Mouse (Mus musculus) forebrain, embryonic 14.5 days (tissue): ENCODE measurements around the gene Gm44965. TPM values are rescaled to one million over a fixed set of nuclear protein-coding genes. Genes with fewer than 3 reads are reported as not detected.

Source experiments
- ATAC-seq: fragments of 200-750 bp; cut with Nextera tagmentation; 2 replicates; pipeline ENCODE4 v1.8.0; 2017; ENCODE audit warnings: mild to moderate bottlenecking, moderate library complexity
- DNase-seq: peaks from one replicate; pipeline ENCODE4 v3.0.0-alpha.2; 2015; ENCODE audit warnings: low spot score
- H3K27ac ChIP-seq: fragments of 300-500 bp; sonication (generic); 2 replicates; pipeline ENCODE4 v1.5.1; 2014; ENCODE audit warnings: low read depth, mild to moderate bottlenecking, control low read depth, low read length, moderate library complexity
- H3K27me3 ChIP-seq: fragments of 300-500 bp; sonication (generic); replicated peaks from 2 replicates; pipeline ENCODE4 v1.6.1; 2014; ENCODE audit warnings: low read length, control low read depth, mixed read lengths; ENCODE audit not compliant: control insufficient read depth, insufficient read depth
- H3K36me3 ChIP-seq: fragments of 300-500 bp; sonication (generic); 2 replicates; pipeline ENCODE4 v1.6.1; 2014; ENCODE audit warnings: low read length, control low read depth; ENCODE audit not compliant: control insufficient read depth, insufficient read depth
- H3K4me1 ChIP-seq: fragments of 300-500 bp; sonication (generic); 2 replicates; pipeline ENCODE4 v1.6.1; 2014; ENCODE audit warnings: antibody characterized with exemption, low read length, control low read depth; ENCODE audit not compliant: control insufficient read depth, insufficient read depth
- H3K4me2 ChIP-seq: fragments of 300-500 bp; sonication (generic); 2 replicates; pipeline ENCODE4 v1.6.1; 2014; ENCODE audit warnings: mild to moderate bottlenecking, control low read depth, low read length
- H3K4me3 ChIP-seq: fragments of 300-500 bp; sonication (generic); 2 replicates; pipeline ENCODE4 v1.5.1; 2014; ENCODE audit warnings: low read depth, low read length, control low read depth
- H3K9ac ChIP-seq: fragments of 300-500 bp; sonication (generic); 2 replicates; pipeline ENCODE4 v1.6.1; 2014; ENCODE audit warnings: mild to moderate bottlenecking, low read length, control low read depth, moderate library complexity
- H3K9me3 ChIP-seq: fragments of 300-500 bp; sonication (generic); replicated peaks from 2 replicates; pipeline ENCODE4 v1.6.1; 2016; ENCODE audit warnings: low read length, control low read depth, mixed read lengths; ENCODE audit not compliant: control insufficient read depth
- WGBS: fragments of 180-500 bp; shearing (Covaris S2); extraction: QIAGEN DNeasy Blood & Tissue Kit; methylation state at CpG from one replicate; pipeline ENCODE4 v1.1.7; 2014; 5-methylcytosine and 5-hydroxymethylcytosine counted together
- polyA plus RNA-seq: library from polyadenylated mRNA; unstranded; fragments of >200 nt; fragmentation: Nextera tagmentation; extraction: Ambion mirVana; gene quantifications from 2 replicates; pipeline ENCODE4 v1.2.1, GENCODE M21; 2014

Gm44965 gene
- polyA plus RNA-seq, 1 experiment from 2014 or later, result not detected

DNA sequence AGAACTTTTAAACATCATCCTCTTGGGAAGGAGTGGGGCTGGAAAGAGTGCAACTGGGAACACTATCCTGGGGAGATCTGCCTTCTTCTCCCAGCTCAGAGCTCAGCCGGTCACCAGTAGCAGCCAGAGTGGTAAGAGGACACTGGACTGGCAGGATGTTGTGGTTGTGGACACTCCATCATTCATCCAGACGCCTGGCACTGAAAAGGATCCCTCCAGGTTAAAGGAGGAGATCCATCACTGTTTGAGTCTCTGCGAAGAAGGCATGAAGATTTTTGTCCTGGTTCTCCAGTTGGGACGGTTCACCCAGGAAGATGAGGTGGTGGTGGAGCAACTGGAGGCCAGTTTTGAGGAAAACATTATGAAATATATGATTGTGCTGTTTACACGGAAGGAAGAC, 65.0 kb downstream of the Gm44965 start:
- no peaks in the 10 kb centered on the region for H3K4me1 ChIP-seq
- ATAC-seq (no peak), DNase-seq (no peak)
- H3K27ac ChIP-seq, result no peak overlapping the region
- WGBS, result 83% methylated on average over 5 of the region's 5 CpGs
- H3K4me2 ChIP-seq, result no peak overlapping the region
- H3K9ac ChIP-seq, result no peak overlapping the region
- H3K4me3 ChIP-seq, result no peak overlapping the region
- H3K27me3 ChIP-seq, result no peaks in the 10 kb centered on the region
- H3K9me3 ChIP-seq, result no peaks in the 10 kb centered on the region
- H3K36me3 ChIP-seq, result no peaks in the 10 kb centered on the region

DNA sequence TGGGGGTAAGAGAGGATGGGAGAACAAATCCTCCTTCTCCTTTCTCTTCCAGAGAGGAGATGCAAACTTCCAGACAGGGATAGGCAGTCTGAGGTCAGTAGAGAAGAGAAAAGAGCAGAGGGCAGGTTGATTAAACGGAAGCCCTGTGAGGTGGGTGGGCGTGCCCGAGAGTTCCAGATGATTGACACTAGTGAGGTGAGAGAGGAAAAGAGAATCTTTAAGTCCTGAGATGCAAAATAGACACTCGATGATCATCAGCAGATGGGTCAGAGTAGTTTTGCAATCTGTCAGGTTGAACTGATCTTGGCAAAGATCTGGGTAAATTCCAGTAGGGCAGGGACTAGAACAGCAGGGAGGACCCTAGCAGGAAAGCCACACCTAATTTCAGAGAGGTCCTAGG, 71.0 kb downstream of the Gm44965 start:
- no peak overlapping the region for H3K27ac ChIP-seq
- no peaks in the 10 kb centered on the region for H3K36me3 ChIP-seq
- H3K4me3 ChIP-seq, result no peak overlapping the region
- no peaks in the 10 kb centered on the region for H3K9me3 ChIP-seq
- no peaks in the 10 kb centered on the region for H3K27me3 ChIP-seq
- no peaks in the 10 kb centered on the region for H3K4me1 ChIP-seq
- ATAC-seq (no peak), DNase-seq (no peak)
- H3K9ac ChIP-seq, result no peak overlapping the region
- WGBS, result 81% methylated on average over 4 of the region's 4 CpGs
- H3K4me2 ChIP-seq, result no peak overlapping the region

DNA sequence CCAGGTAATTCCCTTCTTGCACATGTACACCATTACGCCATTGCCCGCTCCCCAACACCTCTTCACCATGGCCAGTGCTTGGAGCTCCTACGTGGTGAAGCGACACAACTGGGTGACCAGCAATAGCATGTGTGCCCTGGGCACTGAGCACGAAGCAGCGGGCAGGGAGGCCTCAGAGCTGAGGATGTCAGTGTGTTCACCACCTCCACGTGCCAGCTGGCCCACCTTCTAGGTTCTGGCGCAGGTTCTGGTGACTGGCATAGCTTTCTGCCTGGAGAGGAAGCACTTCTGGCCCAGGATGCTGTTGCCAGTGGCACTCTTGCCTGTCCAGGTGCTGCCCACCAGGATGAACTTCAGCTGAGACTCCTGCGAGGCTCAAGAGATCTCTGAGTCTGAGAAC, 71.7 kb downstream of the Gm44965 start:
- Histone ChIP-seq H3K4me1 (no peaks in the 10 kb centered on the region), H3K27ac (no peak overlapping the region), H3K4me2 (no peak overlapping the region), H3K9ac (no peak overlapping the region), H3K9me3 (no peaks in the 10 kb centered on the region), H3K36me3 (no peaks in the 10 kb centered on the region), H3K27me3 (no peaks in the 10 kb centered on the region), H3K4me3 (no peak overlapping the region)
- WGBS, result 92% methylated on average over 9 of the region's 9 CpGs
- no peak for DNase-seq
- ATAC-seq, result no peak

GRCm38 (mm10) chr6:48666159-48666586, 72.4 kb downstream of the Gm44965 start:
- 74% methylated on average over 7 of the region's 7 CpGs for WGBS
- no peaks in the 10 kb centered on the region for H3K27me3 ChIP-seq
- no peak overlapping the region for H3K4me2 ChIP-seq
- H3K27ac ChIP-seq, result no peak overlapping the region
- H3K9ac ChIP-seq, result no peak overlapping the region
- no peak for ATAC-seq
- no peak for DNase-seq
- H3K36me3 ChIP-seq, result no peaks in the 10 kb centered on the region
- no peak overlapping the region for H3K4me3 ChIP-seq
- H3K9me3 ChIP-seq, result no peaks in the 10 kb centered on the region
- no peaks in the 10 kb centered on the region for H3K4me1 ChIP-seq

DNA sequence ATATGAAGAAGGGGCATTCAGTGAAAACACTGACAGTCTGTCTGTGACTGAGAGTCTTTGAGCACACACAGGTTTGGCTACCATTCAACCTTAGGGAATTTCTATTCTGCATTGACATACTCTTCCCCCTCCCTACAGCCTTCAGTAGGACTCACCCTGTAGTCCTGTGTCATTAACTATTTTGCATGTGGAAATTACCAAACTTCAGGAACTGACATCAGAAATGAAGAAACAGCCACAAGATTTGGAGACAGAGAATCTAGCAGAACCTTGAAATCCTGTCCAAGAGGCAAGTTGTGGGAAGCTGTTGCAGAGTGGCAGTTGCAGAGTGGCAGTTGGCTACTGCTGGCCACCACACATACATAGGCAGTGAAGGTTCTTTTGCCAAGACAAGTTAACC, 74.3 kb downstream of the Gm44965 start:
- no peak for DNase-seq
- Histone ChIP-seq H3K9me3 (no peaks in the 10 kb centered on the region), H3K4me3 (no peak overlapping the region), H3K36me3 (no peaks in the 10 kb centered on the region), H3K9ac (no peak overlapping the region), H3K27ac (no peak overlapping the region), H3K27me3 (no peaks in the 10 kb centered on the region), H3K4me2 (no peak overlapping the region), H3K4me1 (no peaks in the 10 kb centered on the region)
- no peak for ATAC-seq

Other genes starting within 250 kb of the Gm44965 start
- gene Krba1, start 198.4 kb upstream of the Gm44965 start, polyA plus RNA-seq, result 17.1 and 25.0 TPM in 2 replicates
- gene Zfp467, start 148.1 kb upstream of the Gm44965 start, polyA plus RNA-seq, result 27.1 and 29.9 TPM in 2 replicates
- 0.06 and 0.48 TPM in 2 replicates for gene Sspo, start 145.7 kb upstream of the Gm44965 start, polyA plus RNA-seq
- 152 and 161 TPM in 2 replicates for gene Atp6v0e2, start 56.3 kb upstream of the Gm44965 start, polyA plus RNA-seq
- 10.7 and 10.9 TPM in 2 replicates for gene Lrrc61, start 39.1 kb upstream of the Gm44965 start, polyA plus RNA-seq
- 4.0 and 5.3 TPM in 2 replicates for gene Rarres2, start 21.2 kb upstream of the Gm44965 start, polyA plus RNA-seq
- not detected in 2 replicates for gene Gm45021, start 4.3 kb upstream of the Gm44965 start, polyA plus RNA-seq
- gene Repin1, start 58 bp upstream of the Gm44965 start, polyA plus RNA-seq, result 27.3 and 34.3 TPM in 2 replicates
- 16.7 and 17.4 TPM in 2 replicates for gene Zfp775, start 8.1 kb downstream of the Gm44965 start, polyA plus RNA-seq
- 8.2 and 9.7 TPM in 2 replicates for gene AI854703, start 32.8 kb downstream of the Gm44965 start, polyA plus RNA-seq
- 0.15 and 0.17 TPM in 2 replicates for gene Gimap8, start 53.3 kb downstream of the Gm44965 start, polyA plus RNA-seq
- 1.5 and 2.2 TPM in 2 replicates for gene Gimap9, start 82.2 kb downstream of the Gm44965 start, polyA plus RNA-seq
- 1.2 and 1.9 TPM in 2 replicates for gene Gimap4, start 90.6 kb downstream of the Gm44965 start, polyA plus RNA-seq
- gene Gimap6, start 114.3 kb downstream of the Gm44965 start, polyA plus RNA-seq, result 7.2 and 8.3 TPM in 2 replicates
- 0.84 TPM in 1 of 2 replicates, not detected in the other for gene Gm28053, start 124.7 kb downstream of the Gm44965 start, polyA plus RNA-seq
- not detected in 2 replicates for gene Gimap7, start 124.7 kb downstream of the Gm44965 start, polyA plus RNA-seq
- 4.1 and 4.5 TPM in 2 replicates for gene Gimap1, start 145.1 kb downstream of the Gm44965 start, polyA plus RNA-seq
- gene Gimap5, start 152.3 kb downstream of the Gm44965 start, polyA plus RNA-seq, result 0.96 and 1.5 TPM in 2 replicates
- not detected in 2 replicates for gene Gimap3, start 176.9 kb downstream of the Gm44965 start, polyA plus RNA-seq
- 18.8 and 23.8 TPM in 2 replicates for gene Tmem176a, start 247.0 kb downstream of the Gm44965 start, polyA plus RNA-seq
- 108 and 131 TPM in 2 replicates for gene Tmem176b, start 247.6 kb downstream of the Gm44965 start, polyA plus RNA-seq